Mouse (Mus musculus) A20 (cell line): Measurements from ENCODE around the gene Ppp4r4.
"Not testable (repeated sequence)": the region's sequence is repeated elsewhere in the genome, so short reads cannot be mapped to it uniquely, and the experiment has no call there.

ENCODE experiments used
- DNase-seq: peaks from one replicate; pipeline ENCODE4 v3.0.0-alpha.2; 2011; ENCODE audit warnings: low read depth, low spot score

The Ppp4r4 gene

DNA sequence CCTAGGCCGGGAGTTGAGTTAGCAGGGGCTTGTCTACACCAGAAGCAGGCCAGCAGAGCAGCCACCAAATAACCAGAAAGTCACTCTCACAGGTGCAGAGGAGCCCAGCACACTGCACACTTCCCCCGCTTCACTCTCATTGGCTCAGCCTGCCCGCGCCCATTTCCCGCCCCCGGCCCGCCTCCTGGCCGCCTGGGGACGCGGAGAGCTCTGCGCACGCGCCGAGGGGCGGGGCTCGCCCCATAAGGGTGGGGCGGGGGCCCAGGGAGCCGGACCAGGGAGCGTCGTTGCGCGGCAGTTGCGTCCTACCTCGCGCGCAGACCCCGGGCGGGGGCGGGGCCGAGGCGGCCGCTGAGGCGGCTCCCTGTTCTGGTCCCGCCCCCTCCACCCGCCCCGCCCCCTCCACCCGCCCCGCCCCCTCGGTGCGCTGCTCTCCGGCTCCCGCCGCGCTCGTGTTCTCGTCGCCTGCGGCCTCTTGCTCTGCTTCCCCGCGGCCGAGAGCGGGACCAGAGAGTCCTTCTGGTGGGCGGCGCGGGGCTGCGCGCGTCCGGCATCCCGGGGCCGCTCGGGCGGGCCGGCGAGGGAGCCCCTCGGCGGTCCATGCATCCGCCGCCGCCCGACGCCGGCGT, at the start of gene Ppp4r4:
Gene Ppp4r4, plus strand, starts transcription at position 264 of the 629 bp plus-strand sequence.
- peak; percentile 88 for DNase-seq

DNA sequence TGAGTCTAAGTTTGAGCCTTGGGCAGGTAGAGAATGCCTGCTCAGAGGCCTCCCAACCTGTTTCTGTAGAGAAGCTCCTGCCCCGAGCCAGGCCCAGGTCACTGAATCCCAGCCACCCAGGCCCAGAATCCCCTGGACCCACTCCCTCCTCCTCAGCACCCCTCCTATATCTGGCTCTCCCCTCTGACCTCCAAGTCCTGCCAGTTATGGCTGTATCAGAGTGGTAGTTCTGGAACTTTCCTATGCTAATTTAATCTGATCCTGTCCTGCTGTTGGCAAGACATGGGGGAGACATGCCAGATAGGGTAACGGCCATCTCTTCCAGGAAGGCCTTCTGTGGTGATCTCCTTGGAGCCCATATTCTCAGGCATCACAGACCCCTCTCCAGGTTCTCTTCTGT, 49.3 kb upstream of the Ppp4r4 start:
- DNase-seq: no peak

DNA sequence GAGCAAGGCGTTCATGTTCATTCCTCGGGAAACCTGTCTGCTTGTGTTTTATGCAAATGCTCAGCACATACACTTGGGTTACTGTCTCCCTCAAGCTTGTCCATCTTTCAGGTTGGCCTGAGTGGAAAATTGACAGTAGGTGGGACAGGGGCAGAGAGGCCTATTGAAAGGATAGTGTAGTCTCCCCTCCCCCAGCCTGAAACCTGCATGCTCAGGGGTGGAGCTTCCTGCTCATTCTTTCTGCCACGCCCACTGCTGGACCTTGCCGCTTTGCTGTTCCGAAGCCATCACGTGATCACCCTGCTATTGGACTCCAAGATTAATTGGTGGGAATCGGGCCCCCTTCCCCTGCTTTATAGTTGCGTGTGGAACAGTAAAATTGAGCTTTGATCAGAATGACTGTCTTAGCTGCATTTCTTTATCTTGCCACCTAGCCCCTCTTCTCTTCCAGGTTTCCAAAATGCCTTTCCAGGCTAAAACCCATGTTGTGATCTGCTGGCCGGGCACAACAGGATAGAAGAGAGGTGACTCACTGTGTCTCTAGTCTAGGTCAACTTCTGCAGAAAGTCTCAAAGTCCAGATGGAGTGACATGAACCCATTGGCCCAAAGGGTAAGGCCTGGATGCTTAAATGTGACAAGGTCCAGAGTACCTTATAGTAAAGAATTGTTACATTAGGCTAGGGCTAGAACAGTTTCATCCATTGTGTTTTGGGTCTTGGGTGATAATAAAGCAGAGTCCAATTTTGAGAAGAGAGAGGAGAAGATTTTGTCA, 47.7 kb upstream of the Ppp4r4 start:
- not testable (repeated sequence) for DNase-seq

DNA sequence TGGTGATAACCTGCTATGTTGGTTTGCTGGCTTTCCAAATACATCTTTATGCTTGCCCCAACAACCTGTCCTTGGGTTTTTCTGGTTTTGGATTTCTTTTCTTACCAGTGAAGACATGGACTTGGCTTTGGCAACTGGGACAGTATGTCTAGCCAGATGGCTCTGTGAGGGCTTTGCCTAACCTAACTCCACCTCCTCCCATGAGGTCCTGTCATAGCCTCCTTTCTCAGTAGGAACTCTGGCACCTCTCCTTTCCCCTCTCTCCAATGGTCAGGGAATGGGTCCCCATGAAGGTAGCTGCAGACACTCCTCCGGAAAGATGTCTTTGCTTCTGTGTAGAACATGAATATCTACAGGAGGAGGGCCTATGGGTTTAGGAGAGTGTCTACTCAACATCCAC, 45.4 kb upstream of the Ppp4r4 start:
- DNase-seq: no peak

DNA sequence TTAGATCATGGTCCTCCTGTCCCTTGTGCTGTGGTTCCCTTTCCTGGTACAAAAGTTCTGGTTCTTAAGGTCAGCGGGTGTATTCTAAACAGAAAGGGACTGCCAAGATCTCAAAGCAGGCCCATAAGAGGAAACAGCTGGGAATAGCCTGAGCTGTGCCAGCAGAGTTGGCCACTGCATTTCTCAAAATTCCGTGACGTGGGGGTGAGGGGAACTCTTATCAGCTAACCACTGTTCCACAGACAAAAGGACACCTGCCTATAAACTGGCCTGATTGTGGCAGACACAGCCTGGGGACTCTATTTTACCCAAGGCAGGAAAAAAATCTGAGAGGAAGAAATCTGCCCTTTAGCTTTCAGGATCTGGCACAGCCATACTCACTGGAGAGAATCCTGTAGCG, 44.8 kb upstream of the Ppp4r4 start:
- DNase-seq: no peak

DNA sequence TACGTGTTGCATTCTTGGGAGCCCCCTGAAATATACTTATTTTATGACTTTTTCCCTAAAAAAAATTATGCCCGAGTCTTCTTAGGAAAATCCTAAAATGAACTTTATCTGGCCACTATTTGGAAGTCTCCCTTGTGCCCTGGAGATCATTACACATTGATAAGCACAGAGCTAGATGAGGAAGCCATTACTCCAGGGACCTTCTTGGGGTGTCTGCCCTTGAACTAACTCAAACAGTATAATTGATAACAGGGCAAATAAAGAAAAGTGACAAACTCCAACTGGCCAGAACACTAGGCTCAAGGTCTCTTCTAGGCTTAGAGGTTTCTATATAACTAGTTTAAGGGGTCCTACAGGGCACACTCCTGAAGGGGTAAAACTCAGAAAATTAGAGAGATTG, 44.3 kb upstream of the Ppp4r4 start:
- no peak for DNase-seq

DNA sequence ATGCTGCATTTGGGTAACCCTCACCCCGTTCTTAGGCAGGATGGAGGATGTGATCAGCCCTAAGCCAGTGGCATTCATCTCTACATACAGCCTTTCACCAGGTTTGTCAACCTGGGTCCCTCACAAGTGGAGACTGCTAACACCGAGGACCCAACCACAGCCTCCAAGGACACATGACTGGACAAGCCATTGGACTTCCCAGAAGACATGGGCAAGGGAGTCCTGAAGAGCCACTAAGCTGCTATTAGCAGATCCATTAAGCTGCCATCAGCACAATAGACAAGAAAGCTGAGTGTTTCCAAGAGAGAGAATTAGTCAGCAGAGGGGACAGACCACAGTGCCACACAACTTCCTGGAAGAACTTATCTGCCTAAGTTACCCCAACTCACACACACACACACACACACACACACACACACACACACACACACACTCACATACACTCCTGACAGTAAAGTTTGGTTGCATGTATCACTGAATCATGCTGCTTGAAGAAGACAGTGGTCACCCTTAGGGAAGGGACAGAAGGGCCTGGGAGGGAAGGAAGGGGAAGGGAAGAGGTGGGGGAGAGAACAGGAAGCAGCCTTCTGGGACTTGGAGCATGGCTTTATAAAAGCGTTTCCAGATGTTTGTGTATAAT, 40.9 kb upstream of the Ppp4r4 start:
- DNase-seq: no peak

DNA sequence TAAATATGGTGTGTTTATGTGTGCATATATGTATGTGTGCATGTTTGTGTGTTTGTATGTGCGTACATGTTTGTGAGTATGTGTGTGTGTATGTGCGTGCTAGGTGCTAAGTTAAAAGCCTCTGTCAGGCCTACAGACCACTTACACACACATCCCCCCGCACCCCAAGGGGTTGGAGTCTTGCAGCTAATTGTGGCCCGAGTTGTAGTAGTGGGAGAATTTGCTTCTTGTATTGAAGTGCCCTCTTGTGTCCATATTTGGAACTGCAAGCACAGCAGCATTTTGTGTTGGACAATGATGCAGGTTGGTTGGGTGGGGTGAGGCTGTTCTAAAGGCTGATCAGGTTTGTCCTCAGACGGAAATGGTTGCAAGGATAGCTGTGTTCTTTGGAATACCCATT, 39.3 kb upstream of the Ppp4r4 start:
- peak; percentile 77 for DNase-seq

DNA sequence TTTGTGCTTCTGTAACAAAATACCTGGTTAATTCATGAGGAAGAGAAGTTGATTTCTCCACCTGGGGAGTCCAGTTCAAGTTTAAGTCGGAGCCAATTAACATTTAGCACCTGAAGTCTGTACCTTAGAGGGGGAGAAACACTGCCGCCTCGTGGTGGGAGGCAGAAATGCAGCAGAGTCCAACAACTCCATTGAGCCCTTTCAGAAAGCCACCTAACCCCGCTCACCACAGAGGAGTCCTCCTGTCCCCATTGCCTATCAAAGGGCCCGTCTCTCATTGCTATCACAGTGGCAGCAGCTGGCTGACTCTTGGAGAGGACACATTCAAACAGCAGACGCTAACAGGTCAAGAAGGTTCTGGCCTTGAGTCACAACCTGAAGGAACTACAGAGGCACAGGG, 37.6 kb upstream of the Ppp4r4 start:
- peak; percentile 70 for DNase-seq

DNA sequence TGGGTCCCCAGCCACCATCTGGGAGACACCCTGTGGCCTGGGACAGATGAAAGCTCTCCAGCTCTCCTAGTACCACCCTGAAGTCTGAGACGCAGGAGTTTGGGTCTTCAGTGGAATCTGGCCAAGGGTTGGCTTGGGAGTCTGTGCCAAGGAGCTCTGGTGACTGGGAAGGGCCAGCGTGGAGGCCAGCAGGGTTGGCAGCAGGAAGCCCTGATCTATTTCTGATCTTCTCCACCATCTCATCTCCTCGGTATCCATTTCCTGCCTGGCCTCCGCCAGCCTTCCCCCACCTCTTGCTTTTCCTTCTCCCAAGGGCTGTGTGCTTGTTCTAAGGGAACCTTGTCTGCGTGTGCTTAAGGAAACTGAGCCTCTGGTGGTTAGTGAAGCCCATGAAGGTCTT, 33.3 kb upstream of the Ppp4r4 start:
- no peak for DNase-seq

DNA sequence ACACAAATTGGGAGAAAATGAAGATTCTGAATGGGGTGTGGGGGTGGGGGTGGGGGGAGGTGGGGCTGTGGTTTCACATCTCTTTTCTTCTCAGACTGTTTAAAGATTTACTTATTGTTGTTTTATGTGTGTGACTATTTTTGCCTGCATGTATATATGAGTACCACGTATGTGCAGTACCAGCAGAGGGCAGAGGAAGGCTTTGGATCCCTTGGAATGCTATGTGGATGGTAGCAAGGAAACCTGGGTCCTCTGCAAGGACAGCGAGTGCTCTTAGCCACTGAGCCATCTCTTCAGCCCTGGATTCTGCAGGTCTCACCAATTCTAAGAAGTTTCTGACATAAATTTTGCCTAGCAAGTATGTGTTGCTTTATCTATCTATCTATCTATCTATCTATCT, 32.8 kb upstream of the Ppp4r4 start:
- DNase-seq: no peak

DNA sequence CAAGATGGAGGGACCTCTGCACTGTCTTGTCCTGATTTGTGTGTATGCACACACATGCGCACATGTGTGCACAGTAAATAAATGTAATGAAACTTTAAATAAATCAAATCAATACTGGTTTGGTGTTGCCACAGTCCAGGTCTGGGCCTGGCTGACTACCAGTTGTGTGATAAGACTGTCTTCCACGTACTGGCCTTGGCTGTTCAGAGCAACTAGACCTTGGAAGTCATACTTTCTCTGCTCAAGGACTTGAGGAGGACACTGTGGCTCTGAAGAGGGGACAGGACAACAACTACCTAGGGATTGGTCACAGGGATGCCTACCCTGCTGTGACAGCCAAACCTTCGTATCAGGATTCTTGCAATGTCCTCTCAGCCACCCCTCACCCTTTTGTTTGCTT, 28.8 kb upstream of the Ppp4r4 start:
- DNase-seq: no peak

DNA sequence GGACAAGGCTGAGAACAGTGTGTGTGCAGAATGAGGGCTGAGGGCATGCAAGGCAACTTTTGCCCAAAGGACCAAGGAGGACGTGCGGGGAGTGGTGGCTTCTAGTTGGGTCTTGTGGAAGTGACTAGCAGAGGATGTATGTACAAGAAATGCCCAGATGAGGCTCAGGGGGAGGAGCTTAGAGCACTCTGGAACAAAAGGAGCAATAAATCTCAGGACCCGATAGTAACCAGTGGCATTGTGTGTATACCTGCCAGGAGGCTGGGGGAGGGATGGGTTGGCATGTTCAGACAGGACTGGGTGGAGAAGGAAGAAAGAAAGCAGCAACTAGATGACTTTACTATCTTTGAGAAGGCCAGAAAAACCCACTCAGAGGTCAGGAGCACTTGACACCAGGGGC, 27.7 kb upstream of the Ppp4r4 start:
- DNase-seq: no peak

DNA sequence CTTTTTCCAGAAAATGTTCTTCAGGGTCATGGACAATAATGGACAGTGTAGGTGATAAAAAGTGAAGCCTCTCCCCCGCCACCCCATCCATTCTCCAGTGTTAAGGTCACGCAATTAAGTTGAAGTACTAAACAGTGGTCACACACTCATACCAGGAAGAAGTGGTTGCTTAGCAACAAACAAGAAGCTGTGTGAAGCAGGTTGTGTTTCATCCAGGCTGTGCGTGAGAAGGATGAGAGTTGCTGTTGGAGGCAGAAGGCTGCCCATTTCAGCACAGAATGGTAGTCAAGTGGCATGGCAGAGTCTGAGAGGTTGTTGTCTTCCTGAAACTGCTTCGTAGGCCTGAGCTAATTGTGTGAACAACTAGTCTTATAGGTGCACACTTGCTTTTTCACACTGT, 23.7 kb upstream of the Ppp4r4 start:
- DNase-seq: no peak

DNA sequence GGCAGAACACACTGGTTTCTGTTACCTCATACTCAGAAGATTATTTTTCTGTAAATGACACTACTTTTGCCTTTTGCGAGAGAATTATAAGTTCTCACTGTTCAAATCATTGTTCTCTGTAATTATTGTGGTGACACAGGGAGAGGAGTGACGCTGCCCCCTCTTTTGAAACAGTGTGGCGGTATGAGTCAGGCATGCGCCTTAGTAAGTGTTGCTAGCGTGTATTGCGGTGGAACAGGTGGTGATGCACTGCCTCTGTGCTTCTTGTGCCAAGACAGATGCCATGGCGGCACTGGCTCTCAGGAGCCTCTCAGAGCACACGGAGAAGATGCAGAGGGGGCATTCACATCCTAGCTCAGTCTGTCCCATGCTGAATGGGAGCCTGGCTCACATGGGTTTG, 22.2 kb upstream of the Ppp4r4 start:
- no peak for DNase-seq

DNA sequence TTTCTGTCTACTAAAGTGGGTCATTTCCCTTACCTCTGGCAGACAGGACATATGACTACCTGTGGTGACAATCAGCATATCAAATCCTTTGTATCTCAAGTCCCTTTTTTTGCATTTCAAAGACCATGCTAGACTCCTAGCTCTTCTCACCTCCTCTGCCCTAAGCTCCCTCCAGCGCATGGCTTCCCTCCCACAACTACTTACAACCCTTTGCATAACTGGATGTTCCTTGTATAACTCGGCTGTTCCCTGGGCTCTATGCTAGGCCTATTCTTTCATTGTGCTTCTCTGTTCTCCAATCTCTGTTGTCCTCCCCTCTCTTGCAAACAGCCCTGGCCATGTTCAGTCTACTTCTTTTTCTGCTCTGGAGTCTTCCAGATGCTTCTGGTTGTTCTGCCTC, 20.5 kb upstream of the Ppp4r4 start:
- DNase-seq: no peak

DNA sequence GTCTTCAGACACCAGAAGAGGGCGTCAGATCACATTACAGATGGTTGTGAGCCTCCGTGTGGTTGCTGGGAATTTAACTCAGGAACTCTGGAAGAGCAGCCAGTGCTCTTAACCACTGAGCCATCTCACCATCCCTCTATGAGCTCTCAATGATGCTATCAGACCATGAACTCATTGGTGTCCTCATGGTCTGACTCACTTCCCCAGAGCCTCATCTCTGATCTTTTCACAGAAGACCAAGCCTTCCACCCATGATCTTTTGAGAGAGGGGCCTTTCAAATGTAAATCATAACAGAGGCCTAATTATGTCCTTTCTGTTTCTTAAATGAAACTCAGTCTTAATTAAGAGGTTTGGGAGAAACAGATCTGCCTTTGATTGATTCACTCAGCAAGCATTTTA, 19.0 kb upstream of the Ppp4r4 start:
- no peak for DNase-seq

DNA sequence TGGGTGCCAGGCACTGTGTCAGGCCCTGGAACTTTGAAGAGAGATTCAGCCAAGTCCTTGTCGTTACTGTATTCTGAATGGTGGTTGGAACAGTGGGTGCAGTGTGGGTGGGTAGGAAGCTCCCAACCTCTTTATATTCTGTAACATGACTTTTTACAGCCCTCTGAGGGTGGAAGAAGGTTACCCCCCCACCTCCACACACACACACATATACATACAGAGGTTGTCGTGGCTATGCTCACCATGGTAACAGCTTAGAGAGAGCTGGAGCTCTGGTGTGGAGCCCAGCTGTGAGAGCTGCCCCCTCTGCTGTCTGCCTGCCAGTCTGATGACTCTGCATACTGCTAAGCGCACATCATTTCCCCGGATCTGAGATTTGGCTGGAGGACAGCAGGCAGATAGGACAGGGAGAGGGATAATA, 18.6 kb upstream of the Ppp4r4 start:
- DNase-seq: no peak

DNA sequence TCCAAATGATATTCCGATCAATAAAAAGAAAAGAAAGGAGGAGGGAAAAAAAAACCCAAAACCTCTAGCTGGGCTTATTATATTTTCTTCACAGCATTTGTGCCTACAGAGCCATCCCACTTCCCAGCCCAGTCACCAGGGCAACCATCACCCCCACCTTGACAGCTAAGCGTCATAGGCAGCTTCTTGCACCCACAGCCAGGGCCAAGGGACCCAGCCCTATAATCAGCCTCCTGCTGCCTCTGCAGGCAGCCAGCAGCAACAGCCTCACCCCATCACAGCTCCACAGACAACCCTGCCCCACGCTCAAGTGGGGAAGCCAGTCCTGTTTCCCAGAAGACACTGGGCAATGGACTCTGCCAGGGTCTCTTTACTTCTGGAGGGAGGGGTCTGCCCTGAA, 17.7 kb upstream of the Ppp4r4 start:
- no peak for DNase-seq

DNA sequence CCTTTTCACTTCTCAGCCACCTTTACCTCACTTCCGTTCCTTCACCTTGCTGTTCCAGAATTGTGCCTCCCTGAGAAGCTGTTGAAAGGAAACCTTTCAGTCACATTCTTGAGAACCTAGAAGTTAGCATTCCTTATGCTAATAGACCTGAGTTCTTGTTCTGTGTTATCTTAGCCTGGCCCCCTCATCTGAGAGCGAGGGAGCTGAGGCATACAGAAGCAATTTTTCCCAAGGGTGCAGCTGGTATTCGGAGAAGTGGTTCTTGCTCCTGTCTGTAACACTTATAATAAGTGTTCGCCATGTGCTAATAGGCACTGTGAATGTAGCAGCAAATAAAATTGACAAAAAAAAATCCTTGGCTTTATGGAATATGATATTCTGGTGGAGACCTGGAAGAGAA, 16.4 kb upstream of the Ppp4r4 start:
- DNase-seq: no peak

DNA sequence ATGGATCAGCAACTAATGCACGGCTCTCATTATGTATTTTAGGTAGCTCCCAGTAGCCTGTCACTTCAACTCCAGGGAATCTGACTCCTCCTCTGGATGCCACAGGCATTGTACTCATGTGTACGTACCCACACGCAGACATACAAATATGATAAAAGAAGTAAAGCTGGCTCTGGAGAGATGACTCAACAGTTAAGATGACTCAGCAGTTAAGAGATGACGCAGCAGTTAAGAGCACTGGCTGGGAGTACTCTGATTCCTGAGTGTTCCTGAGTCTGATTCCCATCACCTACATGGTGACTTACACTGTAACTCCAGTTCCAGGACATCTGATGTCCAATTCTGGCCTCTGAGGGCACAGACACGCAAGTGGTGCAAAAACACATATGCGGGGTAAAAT, 13.4 kb upstream of the Ppp4r4 start:
- DNase-seq: no peak

DNA sequence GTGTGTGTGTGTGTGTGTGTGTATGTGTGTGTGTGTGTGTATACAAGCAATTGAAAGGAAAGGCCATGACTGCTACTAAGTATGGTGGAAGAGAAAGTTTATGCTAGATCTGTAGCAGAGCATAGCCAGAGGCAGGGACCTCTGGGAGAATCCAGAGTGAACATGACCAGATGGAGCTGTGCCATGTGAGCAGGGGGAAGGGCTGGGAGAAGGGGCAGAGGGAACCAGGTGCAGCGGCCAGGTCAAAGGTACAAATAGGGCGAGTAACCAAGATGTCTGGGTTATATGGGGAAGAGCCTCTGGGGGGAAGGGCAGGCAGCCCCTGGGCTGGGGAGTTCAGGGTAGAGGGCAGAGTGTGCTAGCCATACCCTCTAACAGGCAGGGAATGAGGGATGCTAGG, 1.5 kb upstream of the Ppp4r4 start:
- DNase-seq: no peak
